8 mouse cellular contexts compared by ENCODE assay signal in genomic region chrX:75672976-75673375, GRCm38 (mm10).
DNase-seq lines count a peak whose midpoint lies in the region; ATAC-seq and TF ChIP-seq lines count a peak whose summit lies in the region.

No protein-coding gene starts in this region.

- peak overlapping the region; percentile 25 for H3K4me3 ChIP-seq in midbrain, postnatal 0 days (ENCODE audit: low read depth, low read length)

- DNase-seq in left cerebral cortex, adult 8-10 months (ENCODE audit: low spot score in 2 of 2) = peak; percentile 3 to 6
- DNase-seq in left cerebral cortex, adult 11 months (ENCODE audit: low spot score) = no peak
- peak; percentile 42 to 48 for DNase-seq in cerebellum, postnatal 25 days
- DNase-seq in gastrocnemius, postnatal 4 days (ENCODE audit: low spot score in 2 of 2) = peak; percentile 4 to 17
- DNase-seq in layer of hippocampus, adult 9-11 months = peak; percentile 27
- no peak for DNase-seq in midbrain, postnatal 0 days (ENCODE audit: low spot score)
- no peak for DNase-seq in urinary bladder, postnatal 10 days (ENCODE audit: low spot score)

- H3K4me2 ChIP-seq in midbrain, postnatal 0 days (ENCODE audit: low read depth, low read length, poor library complexity, severe bottlenecking) = peak overlapping the region; percentile 38

- H3K9ac ChIP-seq in midbrain, postnatal 0 days (replicated peaks; ENCODE audit: low read length, poor library complexity, severe bottlenecking) = peak overlapping the region; percentile 44

- H3K27ac ChIP-seq in midbrain, postnatal 0 days (ENCODE audit: low read depth, low read length) = no peak overlapping the region

- no peaks in the 10 kb centered on the region for H3K4me1 ChIP-seq in midbrain, postnatal 0 days (ENCODE audit: insufficient read depth, low read length)

- ATAC-seq in midbrain, postnatal 0 days (ENCODE audit: low FRiP score) = no peak
- no peak for ATAC-seq in granulocyte monocyte progenitor cell, adult 5-6 weeks (replicated peaks; ENCODE audit: poor library complexity, severe bottlenecking)

- H3K36me3 ChIP-seq in midbrain, postnatal 0 days (ENCODE audit: insufficient read depth, low read length) = no peaks in the 10 kb centered on the region

- H3K27me3 ChIP-seq in midbrain, postnatal 0 days (ENCODE audit: insufficient read depth, low read length) = no peaks in the 10 kb centered on the region

- 77% methylated on average over 12 of the region's 13 CpGs for WGBS in midbrain, postnatal 0 days

- TF ChIP-seq CTCF in midbrain, postnatal 0 days (IDR thresholded peaks at IDR 0.05) = no peak

- 0 out of 2 replicates have a peak, but pooled peaks cover 2% of the 10 kb centered on the region for H3K9me3 ChIP-seq in midbrain, postnatal 0 days (ENCODE audit: low read length)

Comparison
In these comparisons a context has a peak if more than half of its experiments do, and no peak if none do; other contexts are left out.
1. DNase-seq: peak in left cerebral cortex, adult 8-10 months (2 of 2), cerebellum, postnatal 25 days (2 of 2), gastrocnemius, postnatal 4 days (2 of 2) and layer of hippocampus, adult 9-11 months (single experiment); none in left cerebral cortex, adult 11 months (single experiment), midbrain, postnatal 0 days (single experiment) and urinary bladder, postnatal 10 days (single experiment).